10 mouse cellular contexts compared by ENCODE assay signal in genomic region chr15:85461541-85461940, GRCm38 (mm10). TPM values are rescaled to one million over a fixed set of nuclear protein-coding genes. Genes with fewer than 3 reads are reported as not detected.
DNase-seq lines count a peak whose midpoint lies in the region; ATAC-seq and TF ChIP-seq lines count a peak whose summit lies in the region.
"Had no signal": no experiment of that assay in that cellular context is flagged by ENCODE, and none has a peak within 500 bp of the region (broad histone marks: within the 10 kb centered on the region; RNA-seq: fewer than 3 reads in every experiment).

No protein-coding gene starts in this region.

- peaks cover 49% of the 10 kb centered on the region for H3K4me1 ChIP-seq in megakaryocyte, embryonic 14.5 days
- H3K4me1 ChIP-seq in hindbrain, embryonic 13.5 days (replicated peaks): peaks cover 97% of the 10 kb centered on the region
- H3K4me1 ChIP-seq in neural tube, embryonic 15.5 days: peaks cover 71% of the 10 kb centered on the region
- H3K4me1 ChIP-seq in liver, postnatal 0 days (ENCODE audit: insufficient read depth): no peaks in the 10 kb centered on the region

- 14% methylated on average over 4 of the region's 4 CpGs for WGBS in hindbrain, embryonic 13.5 days
- 18% methylated on average over 4 of the region's 4 CpGs for WGBS in neural tube, embryonic 15.5 days
- 78% methylated on average over 4 of the region's 4 CpGs for whole genome bisulfite sequencing in liver, postnatal 0 days (ENCODE audit: insufficient replicate concordance)

- no peak overlapping the region for H3K9ac ChIP-seq in hindbrain, embryonic 13.5 days
- no peak overlapping the region for H3K9ac ChIP-seq in neural tube, embryonic 15.5 days (replicated peaks)
- no peak overlapping the region for H3K9ac ChIP-seq in liver, postnatal 0 days (replicated peaks)

- H3K36me3 ChIP-seq in megakaryocyte, embryonic 14.5 days (replicated peaks; ENCODE audit: low read length): peaks cover 87% of the 10 kb centered on the region
- peaks cover 24% of the 10 kb centered on the region for H3K36me3 ChIP-seq in hindbrain, embryonic 13.5 days
- H3K36me3 ChIP-seq in neural tube, embryonic 15.5 days: peaks cover 19% of the 10 kb centered on the region; the same call in 1 of the 2 replicates
- H3K36me3 ChIP-seq in liver, postnatal 0 days (replicated peaks; ENCODE audit: insufficient read depth, low read length): peaks cover 15% of the 10 kb centered on the region

- no peaks in the 10 kb centered on the region for H3K27me3 ChIP-seq in megakaryocyte, embryonic 14.5 days (replicated peaks)
- no peaks in the 10 kb centered on the region for H3K27me3 ChIP-seq in hindbrain, embryonic 13.5 days
- H3K27me3 ChIP-seq in neural tube, embryonic 15.5 days (replicated peaks): no peaks in the 10 kb centered on the region
- H3K27me3 ChIP-seq in liver, postnatal 0 days (ENCODE audit: insufficient read depth, low read length): no peaks in the 10 kb centered on the region

- H3K9me3 ChIP-seq in megakaryocyte, embryonic 14.5 days: no peaks in the 10 kb centered on the region
- H3K9me3 ChIP-seq in hindbrain, embryonic 13.5 days: no peaks in the 10 kb centered on the region
- no peaks in the 10 kb centered on the region for H3K9me3 ChIP-seq in neural tube, embryonic 15.5 days (replicated peaks)
- no peaks in the 10 kb centered on the region for H3K9me3 ChIP-seq in liver, postnatal 0 days (ENCODE audit: low read length)

- no peak for TF ChIP-seq CTCF in liver, postnatal 0 days (IDR thresholded peaks at IDR 0.05; ENCODE audit: low read depth)

- H3K27ac ChIP-seq in hindbrain, embryonic 13.5 days: peak overlapping the region; percentile 89
- peak overlapping the region; percentile 76 for H3K27ac ChIP-seq in neural tube, embryonic 15.5 days (replicated peaks)
- H3K27ac ChIP-seq in liver, postnatal 0 days (ENCODE audit: low read depth): no peak overlapping the region

- no peak overlapping the region for H3K4me2 ChIP-seq in hindbrain, embryonic 13.5 days
- no peak overlapping the region for H3K4me2 ChIP-seq in neural tube, embryonic 15.5 days
- no peak overlapping the region for H3K4me2 ChIP-seq in liver, postnatal 0 days (ENCODE audit: low read depth, low read length)
- H3K4me2 ChIP-seq: liver, embryonic 11.5 days had no signal

- H3K4me3 ChIP-seq in megakaryocyte, embryonic 14.5 days (replicated peaks): peak overlapping the region; percentile 57
- H3K4me3 ChIP-seq in hindbrain, embryonic 13.5 days: no peak overlapping the region
- H3K4me3 ChIP-seq in neural tube, embryonic 15.5 days (replicated peaks): no peak overlapping the region
- no peak overlapping the region for H3K4me3 ChIP-seq in liver, postnatal 0 days (ENCODE audit: low read depth, low read length)

- no peak for TF ChIP-seq EP300 in liver, postnatal 0 days (IDR thresholded peaks at IDR 0.05; ENCODE audit: low read depth)

- no peak for ATAC-seq in megakaryocyte, adult 5-6 weeks (ENCODE audit: poor library complexity, severe bottlenecking)
- ATAC-seq in hindbrain, embryonic 13.5 days (ENCODE audit: low FRiP score): peak; percentile 66
- peak; percentile 53; the same call in 1 of the 2 replicates for ATAC-seq in neural tube, embryonic 15.5 days (ENCODE audit: low FRiP score)
- ATAC-seq in liver, postnatal 0 days: no peak

- DNase-seq in cerebellum, adult 18-20 months: peak; percentile 33 to 59
- DNase-seq in cerebellum, adult 11-12 months: no peak
- DNase-seq in liver, postnatal 0 days: no peak
- DNase-seq in urinary bladder, postnatal 4 days (ENCODE audit: low spot score in 2 of 2): no peak

RNA-seq across cellular contexts. Expression of gene 7530416G11Rik, which starts 41.5 kb away (rescaled TPM):
- polyA plus RNA-seq in megakaryocyte, embryonic 14.5 days (2012; ENCODE audit: insufficient read depth, low replicate concordance): not detected in 2 replicates
- total RNA-seq in megakaryocyte, adult 5-6 weeks (2015): not detected in 2 replicates
- not detected in 2 replicates for total RNA-seq in megakaryocyte, adult 5-6 weeks (2017)
- polyA plus RNA-seq in hindbrain, embryonic 13.5 days (2015; fragmentation: Nextera tagmentation; extraction: Ambion mirVana): not detected in 2 replicates
- not detected in 2 replicates for polyA plus RNA-seq in neural tube, embryonic 15.5 days (2015; fragmentation: Nextera tagmentation; extraction: Ambion mirVana)
- not detected in 2 replicates for polyA plus RNA-seq in liver, postnatal 0 days (2015; fragmentation: Nextera tagmentation; extraction: Ambion mirVana)
- total RNA-seq: layer of hippocampus, postnatal 14 days had no signal
- polyA plus RNA-seq: liver, embryonic 11.5 days had no signal

Comparison
In these comparisons a context has a peak if more than half of its experiments do, and no peak if none do; other contexts are left out.
1. DNase-seq: peak in cerebellum, adult 18-20 months (2 of 2); none in cerebellum, adult 11-12 months (single experiment), liver, postnatal 0 days (single experiment) and urinary bladder, postnatal 4 days (0 of 2).
2. ATAC-seq: peak in hindbrain, embryonic 13.5 days (single experiment) and neural tube, embryonic 15.5 days (single experiment); none in megakaryocyte, adult 5-6 weeks (single experiment) and liver, postnatal 0 days (single experiment).